13 mouse cellular contexts compared by ENCODE assay signal in genomic region chr8:83140701-83141111, GRCm38 (mm10). TPM values are rescaled to one million over a fixed set of nuclear protein-coding genes. Genes with fewer than 3 reads are reported as not detected.
DNase-seq lines count a peak whose midpoint lies in the region; ATAC-seq and TF ChIP-seq lines count a peak whose summit lies in the region.
"Had no signal": no experiment of that assay in that cellular context is flagged by ENCODE, and none has a peak within 500 bp of the region (broad histone marks: within the 10 kb centered on the region; RNA-seq: fewer than 3 reads in every experiment).

No protein-coding gene starts in this region.

- peak; percentile 21 for DNase-seq in lung, embryonic 14.5 days
- DNase-seq in lung, adult 2 months = no peak
- DNase-seq in lung, postnatal 14 days = peak; percentile 14
- no peak for DNase-seq in MN1 (ENCODE audit: low spot score)
- DNase-seq: adrenal gland, adult 2 months; cerebellum, adult 9-11 months had no signal

- no peak for TF ChIP-seq CTCF in lung, embryonic 14.5 days (IDR thresholded peaks at IDR 0.05; ENCODE audit: low read depth)
- TF ChIP-seq CTCF in lung, adult 2 months (IDR thresholded peaks at IDR 0.05; ENCODE audit: insufficient read depth, low read length) = no peak

- no peak for ATAC-seq in lung, embryonic 14.5 days (ENCODE audit: insufficient read depth)
- peak; percentile 88 for ATAC-seq in hematopoietic stem cell, adult 5-6 weeks (replicated peaks in 1 of 2; ENCODE audit: insufficient read depth in 1 of 2, low FRiP score in 2 of 2, low TSS enrichment in 1 of 2, low read depth in 1 of 2, poor library complexity in 2 of 2, severe bottlenecking in 2 of 2)
- no peak for ATAC-seq in stomach, embryonic 16.5 days (ENCODE audit: insufficient read depth, low FRiP score)
- no peak for ATAC-seq in kidney, embryonic 15.5 days (replicated peaks; ENCODE audit: low FRiP score)

- no peak overlapping the region for H3K4me2 ChIP-seq in lung, embryonic 14.5 days
- H3K4me2 ChIP-seq in stomach, embryonic 16.5 days (ENCODE audit: low read depth, low read length) = no peak overlapping the region
- no peak overlapping the region for H3K4me2 ChIP-seq in kidney, embryonic 15.5 days
- H3K4me2 ChIP-seq: embryonic facial prominence, embryonic 15.5 days; heart, embryonic 15.5 days had no signal

- no peaks in the 10 kb centered on the region for H3K27me3 ChIP-seq in lung, embryonic 14.5 days (ENCODE audit: insufficient read depth, low read length)
- H3K27me3 ChIP-seq in stomach, embryonic 16.5 days (ENCODE audit: control insufficient read depth, insufficient read depth, low read length) = no peaks in the 10 kb centered on the region
- no peaks in the 10 kb centered on the region for H3K27me3 ChIP-seq in kidney, embryonic 15.5 days
- H3K27me3 ChIP-seq: embryonic facial prominence, embryonic 15.5 days; heart, embryonic 15.5 days had no signal

- H3K36me3 ChIP-seq in lung, embryonic 14.5 days (ENCODE audit: insufficient read depth) = no peaks in the 10 kb centered on the region
- H3K36me3 ChIP-seq in stomach, embryonic 16.5 days (ENCODE audit: control insufficient read depth, insufficient read depth, low read length) = no peaks in the 10 kb centered on the region
- no peaks in the 10 kb centered on the region for H3K36me3 ChIP-seq in kidney, embryonic 15.5 days
- H3K36me3 ChIP-seq: embryonic facial prominence, embryonic 15.5 days; heart, embryonic 15.5 days had no signal

- H3K4me1 ChIP-seq in lung, embryonic 14.5 days (ENCODE audit: insufficient read depth) = peaks cover 3% of the 10 kb centered on the region; the same call in 1 of the 2 replicates
- peaks cover 12% of the 10 kb centered on the region for H3K4me1 ChIP-seq in lung, adult 2 months (ENCODE audit: control insufficient read depth, insufficient read depth, low read length)
- H3K4me1 ChIP-seq in stomach, embryonic 16.5 days (ENCODE audit: control insufficient read depth, insufficient read depth, low read length) = peaks cover 7% of the 10 kb centered on the region
- peaks cover 7% of the 10 kb centered on the region for H3K4me1 ChIP-seq in kidney, embryonic 15.5 days
- H3K4me1 ChIP-seq: embryonic facial prominence, embryonic 15.5 days had no signal

- 55% methylated on average over 3 of the region's 3 CpGs for WGBS in lung, embryonic 14.5 days
- WGBS in lung, adult 2 months = 35% methylated on average over 3 of the region's 3 CpGs
- WGBS in stomach, embryonic 16.5 days = 70% methylated on average over 3 of the region's 3 CpGs
- WGBS in kidney, embryonic 15.5 days = 48% methylated on average over 3 of the region's 3 CpGs

- no peak overlapping the region for H3K4me3 ChIP-seq in lung, embryonic 14.5 days (ENCODE audit: low read depth, low read length)
- no peak overlapping the region for H3K4me3 ChIP-seq in lung, adult 2 months (replicated peaks; ENCODE audit: extremely low read depth, low read depth, low read length)
- H3K4me3 ChIP-seq in stomach, embryonic 16.5 days (replicated peaks; ENCODE audit: low read length) = no peak overlapping the region
- H3K4me3 ChIP-seq in kidney, embryonic 15.5 days (replicated peaks) = no peak overlapping the region
- H3K4me3 ChIP-seq: embryonic facial prominence, embryonic 15.5 days; heart, embryonic 15.5 days had no signal

- H3K9me3 ChIP-seq in lung, embryonic 14.5 days (ENCODE audit: low read depth, low read length) = no peaks in the 10 kb centered on the region
- no peaks in the 10 kb centered on the region for H3K9me3 ChIP-seq in stomach, embryonic 16.5 days (replicated peaks; ENCODE audit: control insufficient read depth, low read length)
- no peaks in the 10 kb centered on the region for H3K9me3 ChIP-seq in kidney, embryonic 15.5 days (replicated peaks)
- H3K9me3 ChIP-seq: embryonic facial prominence, embryonic 15.5 days; heart, embryonic 15.5 days had no signal

- H3K27ac ChIP-seq in lung, embryonic 14.5 days (ENCODE audit: low read depth) = no peak overlapping the region
- peak overlapping the region; percentile 68 for H3K27ac ChIP-seq in stomach, embryonic 16.5 days (ENCODE audit: low read length)
- no peak overlapping the region for H3K27ac ChIP-seq in kidney, embryonic 15.5 days
- H3K27ac ChIP-seq: embryonic facial prominence, embryonic 15.5 days; heart, embryonic 15.5 days had no signal

- no peak for TF ChIP-seq POLR2A in lung, adult 2 months (IDR thresholded peaks at IDR 0.05; ENCODE audit: borderline replicate concordance, extremely low read depth, low read depth, low read length)

- H3K9ac ChIP-seq in lung, embryonic 14.5 days = no peak overlapping the region
- H3K9ac ChIP-seq in stomach, embryonic 16.5 days (ENCODE audit: low read length) = no peak overlapping the region
- H3K9ac ChIP-seq in kidney, embryonic 15.5 days = no peak overlapping the region
- H3K9ac ChIP-seq: embryonic facial prominence, embryonic 15.5 days; heart, embryonic 15.5 days had no signal

RNA-seq across cellular contexts. Expression of gene Tbc1d9, which starts 24.4 kb away (rescaled TPM):
- polyA plus RNA-seq in lung, embryonic 14.5 days (2014; fragmentation: Nextera tagmentation; extraction: Ambion mirVana) = 1.4 and 2.2 TPM in 2 replicates
- 21.9 and 22.7 TPM in 2 replicates for polyA plus RNA-seq in lung, adult 2 months (2012; rRNA removed)
- total RNA-seq in hematopoietic stem cell, adult 5-6 weeks (2017) = 7.6 and 16.9 TPM in 2 replicates
- 3.2 and 3.6 TPM in 2 replicates for polyA plus RNA-seq in stomach, embryonic 16.5 days (2015; fragmentation: Nextera tagmentation; extraction: Ambion mirVana)
- polyA plus RNA-seq in kidney, embryonic 15.5 days (2015; fragmentation: Nextera tagmentation; extraction: Ambion mirVana) = 1.8 and 1.9 TPM in 2 replicates
- total RNA-seq: MEL had no signal

RNA-seq across cellular contexts. Expression of gene Gm10645, which starts 25.3 kb away (rescaled TPM):
- polyA plus RNA-seq in lung, embryonic 14.5 days (2014; fragmentation: Nextera tagmentation; extraction: Ambion mirVana) = 1.2 TPM in 2 replicates
- polyA plus RNA-seq in lung, adult 2 months (2012; rRNA removed) = 0.67 and 1.4 TPM in 2 replicates
- total RNA-seq in hematopoietic stem cell, adult 5-6 weeks (2017) = 0.56 and 2.2 TPM in 2 replicates
- 1.5 and 2.2 TPM in 2 replicates for polyA plus RNA-seq in stomach, embryonic 16.5 days (2015; fragmentation: Nextera tagmentation; extraction: Ambion mirVana)
- 1.0 and 1.1 TPM in 2 replicates for polyA plus RNA-seq in kidney, embryonic 15.5 days (2015; fragmentation: Nextera tagmentation; extraction: Ambion mirVana)
- total RNA-seq: megakaryocyte-erythroid progenitor cell, adult 5-6 weeks; MEL had no signal

Comparison
In these comparisons a context has a peak if more than half of its experiments do, and no peak if none do; other contexts are left out.
1. DNase-seq: peak in lung, embryonic 14.5 days (single experiment) and lung, postnatal 14 days (single experiment); none in lung, adult 2 months (single experiment) and MN1 (single experiment).
2. ATAC-seq: peak in hematopoietic stem cell, adult 5-6 weeks (2 of 2); none in lung, embryonic 14.5 days (single experiment), stomach, embryonic 16.5 days (single experiment) and kidney, embryonic 15.5 days (single experiment).